Mouse (Mus musculus): ENCODE measurements around the gene Acp7. TPM values are rescaled to one million over a fixed set of nuclear protein-coding genes. Genes with fewer than 3 reads are reported as not detected.
A peak's percentile ranks its signal among the peaks of the same experiment; 100 is the strongest.

The Acp7 gene
- total RNA-seq, 2 experiments from 2014 or later: not detected

DNA sequence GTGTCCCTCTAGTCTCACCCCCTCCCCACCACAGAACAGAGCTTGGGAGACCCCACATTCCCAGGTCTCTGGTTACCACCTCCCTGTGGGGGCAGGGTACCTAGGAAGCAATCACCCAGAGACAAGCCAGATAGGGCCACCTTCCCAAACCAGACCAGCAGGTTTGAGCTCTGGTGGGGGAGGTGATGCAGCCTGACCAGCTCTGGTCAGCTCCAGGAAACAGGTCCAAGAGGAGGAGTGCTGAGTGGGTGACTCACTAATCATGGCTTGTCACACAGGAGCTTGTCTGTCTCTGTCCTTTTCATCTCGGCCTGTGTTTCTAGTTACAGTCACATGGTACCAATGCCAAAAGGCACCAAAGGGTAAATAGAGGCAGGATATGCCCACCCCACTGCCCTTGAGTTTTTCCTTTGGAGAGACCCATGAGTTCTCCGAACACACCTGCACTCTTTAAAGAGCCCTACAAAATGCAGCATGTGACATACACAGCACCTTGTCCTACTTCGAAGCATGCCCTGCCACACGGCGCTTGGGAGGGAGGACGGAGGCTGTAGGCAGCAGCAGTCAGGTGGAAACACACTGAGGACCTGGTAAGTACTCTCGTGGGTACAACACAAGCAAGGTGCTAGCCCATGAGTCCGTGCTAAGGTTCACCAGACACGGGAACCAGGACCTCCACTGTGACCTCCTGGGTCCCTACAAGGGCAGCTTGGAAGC, 53.1 kb downstream of the Acp7 start:
- DNase-seq (ENCODE audit: low spot score): no peak

DNA sequence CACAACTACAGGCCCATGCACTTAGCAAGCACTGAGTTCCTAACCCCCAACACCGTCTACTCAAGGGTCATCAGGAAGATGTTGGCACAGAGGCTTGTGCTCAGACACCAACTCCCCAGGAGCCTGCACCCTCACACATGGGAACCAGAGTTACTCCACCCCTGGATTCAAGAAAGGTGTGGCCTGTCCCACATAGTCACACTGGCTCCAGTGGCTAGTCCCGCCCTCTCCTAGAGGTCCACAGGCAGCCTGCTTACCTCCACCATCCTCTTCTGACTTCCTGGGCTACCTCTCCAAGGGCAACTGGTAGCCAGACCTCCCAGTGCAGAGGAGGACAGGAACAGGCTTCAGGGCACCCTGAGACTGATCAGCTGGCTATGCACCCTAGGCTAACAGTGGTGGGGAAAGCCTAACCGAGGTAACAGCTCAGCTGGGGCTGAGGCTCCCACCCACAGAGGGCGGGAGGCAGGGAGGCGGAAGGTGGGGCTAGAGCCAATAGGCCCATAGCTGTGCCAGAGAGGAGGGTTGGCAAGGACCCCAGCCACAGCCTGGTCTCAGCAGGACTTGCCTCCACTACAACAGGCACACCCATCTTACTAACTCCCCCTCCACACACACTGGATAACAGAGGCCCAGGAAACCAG, 54.7 kb downstream of the Acp7 start:
- peak; percentile 60 for DNase-seq (ENCODE audit: low spot score)

DNA sequence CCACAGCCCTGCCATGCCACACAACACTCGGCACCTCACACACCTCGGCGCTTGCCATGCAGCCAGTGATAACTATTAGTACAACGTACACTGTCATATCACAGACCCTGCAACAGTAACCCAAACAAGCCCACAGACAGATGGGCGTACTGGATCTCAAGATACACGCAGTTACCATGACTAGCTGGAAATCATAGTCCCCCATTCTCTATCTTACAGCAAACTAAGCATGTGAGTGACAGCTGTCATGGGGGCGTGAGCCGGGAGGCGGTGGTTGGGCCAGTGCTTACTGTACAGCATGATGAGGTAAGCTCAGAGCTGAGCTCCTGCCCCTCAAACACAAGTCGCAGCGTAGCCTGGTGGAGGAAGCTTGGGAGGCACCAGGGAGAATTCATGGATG, 55.5 kb downstream of the Acp7 start:
- DNase-seq (ENCODE audit: low spot score): no peak

DNA sequence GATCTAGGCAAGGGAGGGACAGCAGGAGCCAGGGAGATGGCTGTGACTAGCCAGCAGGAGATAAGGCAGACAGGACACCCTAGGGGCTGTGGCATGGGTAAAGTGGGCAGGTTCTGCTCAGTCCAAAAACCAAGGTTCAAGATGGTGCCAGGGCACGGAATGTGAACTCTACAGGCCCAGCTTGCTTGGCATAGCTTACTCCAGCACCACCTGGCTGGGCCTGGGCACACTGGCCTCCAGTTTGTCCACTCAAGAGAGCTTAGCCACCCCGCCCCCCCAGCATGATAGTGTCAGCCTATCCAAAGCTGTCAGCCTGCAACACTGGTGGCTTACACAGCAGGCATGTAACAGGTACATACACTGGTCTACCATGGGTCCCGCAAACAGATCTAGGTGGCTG, 57.9 kb downstream of the Acp7 start:
- no peak for DNase-seq (ENCODE audit: low spot score)

DNA sequence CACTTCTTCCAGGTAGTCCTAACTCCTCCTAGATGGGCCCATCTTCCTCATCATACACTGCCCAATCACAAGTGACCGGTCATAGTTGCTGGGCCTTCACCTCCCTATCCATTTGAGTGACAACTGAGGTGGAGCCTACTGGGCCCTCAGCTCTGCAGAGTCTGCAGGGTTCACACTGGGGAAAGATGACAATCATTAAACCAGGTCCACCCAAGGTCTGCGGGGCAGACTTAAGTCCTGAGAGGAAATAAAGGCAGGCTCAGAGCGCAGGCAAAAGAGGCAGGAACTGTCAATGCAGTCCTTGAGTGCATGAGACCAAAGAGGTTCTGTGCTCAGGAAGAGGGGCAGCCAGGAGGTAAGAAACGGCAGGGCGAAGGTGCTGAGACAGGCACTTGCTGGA, 58.4 kb downstream of the Acp7 start:
- DNase-seq (ENCODE audit: low spot score): no peak

DNA sequence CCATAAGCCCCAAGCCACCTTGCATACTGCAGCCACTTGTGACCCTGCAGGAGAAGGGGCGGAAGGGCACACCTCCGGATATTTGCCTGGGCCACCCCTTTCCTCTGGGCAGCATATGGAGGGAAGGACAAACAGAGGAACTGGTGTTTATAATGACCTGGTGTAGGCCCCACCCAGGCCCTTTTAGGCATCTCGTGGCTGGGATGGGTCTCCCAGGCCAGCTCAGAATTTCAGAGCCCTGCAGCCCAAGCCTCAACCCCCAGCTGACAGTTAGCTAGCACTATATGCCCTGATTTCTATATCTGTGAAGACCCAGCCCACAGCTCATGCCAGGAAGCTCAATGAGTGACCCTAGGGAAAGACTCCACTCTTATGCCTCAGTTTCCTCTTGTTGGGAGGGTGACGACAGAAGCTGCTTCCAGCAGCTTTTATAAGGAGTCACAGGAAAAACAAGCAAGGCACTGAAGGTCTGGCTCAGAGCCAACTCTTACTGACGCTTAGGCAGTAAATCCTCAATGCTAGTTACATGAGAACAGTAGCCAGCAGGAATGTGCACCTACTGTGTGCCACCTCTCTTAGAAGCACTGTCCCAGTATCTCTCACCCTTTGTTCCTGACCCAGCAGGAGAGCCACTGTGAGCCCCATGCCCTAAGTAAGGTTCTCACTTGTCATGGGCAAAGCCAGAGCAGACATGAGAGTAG, 60.0 kb downstream of the Acp7 start:
- no peak for DNase-seq (ENCODE audit: low spot score)

DNA sequence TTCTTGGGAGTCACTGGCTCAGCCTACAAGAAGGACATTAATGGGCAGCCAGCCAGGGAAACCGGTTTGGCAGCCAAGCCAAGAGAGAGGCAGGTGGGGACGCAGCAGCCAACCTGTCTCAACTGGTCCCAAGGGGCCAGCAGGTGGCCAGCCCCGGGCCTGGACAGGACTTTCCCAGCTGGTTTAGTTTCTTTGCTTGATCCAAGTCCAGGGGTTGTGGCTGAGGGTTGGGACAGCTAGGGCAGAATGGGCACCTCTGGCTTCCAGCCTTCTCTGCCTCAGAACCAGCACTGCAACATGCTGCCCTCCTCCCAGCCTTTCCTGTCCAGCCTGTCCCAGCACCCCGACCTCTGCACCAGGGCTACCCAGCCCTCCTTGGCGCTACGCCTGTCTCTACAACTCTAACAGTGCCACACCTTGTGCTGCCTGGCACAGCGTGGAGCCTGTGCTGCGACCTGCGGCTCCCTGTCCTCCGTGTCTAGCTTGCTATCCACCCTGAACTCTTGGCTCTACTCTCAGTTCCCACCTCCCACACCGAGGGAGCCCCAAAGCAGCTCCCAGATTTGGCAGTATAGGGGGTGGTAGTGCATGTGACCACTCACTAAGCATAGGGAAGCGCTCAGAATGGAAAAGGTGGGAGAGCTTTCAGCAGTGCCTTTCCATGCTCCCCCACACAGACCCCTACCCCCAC, 60.7 kb downstream of the Acp7 start:
- peak; percentile 82 for DNase-seq (ENCODE audit: low spot score)

DNA sequence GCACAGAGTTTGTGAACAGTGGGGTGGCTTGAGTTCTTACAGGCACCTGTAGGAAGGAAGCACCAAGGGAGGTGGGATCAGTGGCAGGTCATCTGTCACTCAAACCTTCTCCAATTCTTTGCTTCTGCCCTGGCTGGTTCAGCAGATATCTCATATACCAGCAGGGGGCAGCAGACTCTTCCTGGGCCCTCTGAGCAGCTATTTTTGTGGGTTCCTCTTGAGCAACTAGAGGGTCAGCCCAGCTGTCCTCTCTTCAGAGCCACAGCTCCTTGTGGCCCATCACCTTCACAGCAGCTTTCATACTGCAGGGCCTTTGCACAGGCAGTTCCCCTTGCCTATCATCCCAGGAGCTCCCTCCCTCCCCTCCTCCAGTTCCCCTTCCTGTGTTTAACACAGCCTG, 62.9 kb downstream of the Acp7 start:
- peak; percentile 74 for DNase-seq (ENCODE audit: low spot score)

DNA sequence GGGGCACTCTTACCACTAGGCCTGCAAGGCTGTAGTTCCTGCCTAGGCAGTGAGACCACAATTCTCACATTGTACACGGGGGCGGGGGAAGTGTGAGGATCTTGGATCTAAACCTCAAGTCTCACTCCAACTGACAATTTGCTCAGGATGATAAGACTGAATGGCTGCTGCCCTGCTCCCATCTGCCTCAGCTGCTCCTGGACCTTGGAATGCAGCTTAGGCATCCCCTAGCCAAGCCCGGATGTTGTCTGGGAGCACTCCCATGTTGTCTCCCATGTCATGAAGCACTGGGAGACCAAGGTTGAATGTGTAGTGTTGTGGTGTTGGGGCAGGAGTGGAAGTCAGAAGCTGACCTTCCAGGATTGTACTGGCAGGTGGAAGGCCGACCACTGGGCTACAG, 63.6 kb downstream of the Acp7 start:
- no peak for DNase-seq (ENCODE audit: low spot score)

DNA sequence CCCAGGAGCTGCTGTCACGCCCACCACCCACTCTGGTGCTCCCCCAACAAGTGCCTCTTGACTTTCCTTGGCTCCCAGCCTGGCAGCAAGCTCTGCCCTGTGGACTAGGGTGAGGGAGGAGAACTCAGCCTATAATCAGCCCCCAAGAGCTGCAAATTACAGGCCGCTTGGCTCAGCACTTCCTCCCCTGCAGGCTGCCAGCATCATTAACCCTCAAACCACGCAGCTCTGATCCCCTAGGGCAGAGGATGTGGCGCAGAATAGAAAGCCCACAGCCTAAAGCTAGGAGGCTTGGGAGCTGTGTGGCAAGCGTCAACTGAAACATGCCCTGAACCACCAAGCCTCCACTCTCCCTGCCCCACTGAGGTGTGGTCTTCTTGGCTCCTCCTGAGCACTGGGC, 65.7 kb downstream of the Acp7 start:
- DNase-seq (ENCODE audit: low spot score): no peak

DNA sequence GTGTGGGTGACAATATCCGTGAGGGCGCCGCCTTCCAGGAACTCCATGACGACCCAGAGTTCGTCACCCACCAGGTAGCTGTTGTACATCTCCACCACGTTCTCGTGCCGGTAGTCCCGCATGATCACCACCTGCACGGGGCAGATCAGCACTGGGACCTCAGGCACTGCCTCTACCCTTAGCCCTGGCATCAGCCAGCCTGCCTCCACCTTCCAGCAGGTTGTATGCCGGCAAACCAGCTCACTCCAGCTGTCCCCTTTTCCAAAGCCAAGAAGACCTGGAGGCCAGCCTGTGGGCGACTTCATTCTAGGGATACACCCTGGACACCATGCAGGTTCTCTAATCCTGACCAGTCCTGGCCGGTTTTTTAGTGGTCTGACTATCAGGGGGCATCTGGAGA, 68.2 kb downstream of the Acp7 start:
- DNase-seq (ENCODE audit: low spot score): no peak

DNA sequence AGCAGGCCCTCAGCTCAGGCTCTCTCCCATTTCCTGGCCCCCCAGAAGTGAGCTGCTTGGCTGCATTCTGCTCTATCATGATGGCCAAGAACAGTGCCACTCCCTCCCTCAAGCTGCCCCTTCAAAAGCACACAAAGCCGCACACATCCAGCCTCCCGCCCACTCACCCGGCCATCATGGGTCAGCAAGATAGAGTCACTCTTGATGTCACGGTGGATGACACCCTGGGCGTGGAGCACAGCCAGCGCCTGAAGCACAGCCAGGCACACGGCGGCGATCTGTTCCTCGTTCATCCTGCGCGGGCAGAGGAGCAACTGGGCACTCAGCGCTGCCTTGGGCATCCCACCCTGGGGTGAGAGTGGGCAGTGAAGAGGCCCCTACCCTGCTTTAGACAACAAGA, 68.8 kb downstream of the Acp7 start:
- no peak for DNase-seq (ENCODE audit: low spot score)

DNA sequence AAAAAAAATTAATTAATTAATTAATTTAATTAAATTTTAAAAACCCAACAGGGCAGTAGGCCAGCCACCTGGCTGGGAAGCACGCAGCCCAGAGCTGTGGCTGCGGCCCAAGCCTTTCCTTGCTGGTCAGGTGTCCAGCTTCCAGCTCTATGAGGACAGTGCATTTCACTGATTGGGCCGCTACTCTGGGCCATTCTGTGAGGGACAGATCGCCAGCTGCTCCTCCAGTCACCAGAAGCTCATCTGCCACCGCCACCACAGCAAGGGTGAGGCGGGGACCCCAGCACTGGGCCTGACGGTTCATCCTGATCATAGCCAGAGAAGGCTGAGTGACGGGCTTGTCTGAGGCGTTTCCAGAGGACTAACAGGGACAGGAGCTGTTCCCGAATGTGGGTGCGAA, 69.2 kb downstream of the Acp7 start:
- no peak for DNase-seq (ENCODE audit: low spot score)

DNA sequence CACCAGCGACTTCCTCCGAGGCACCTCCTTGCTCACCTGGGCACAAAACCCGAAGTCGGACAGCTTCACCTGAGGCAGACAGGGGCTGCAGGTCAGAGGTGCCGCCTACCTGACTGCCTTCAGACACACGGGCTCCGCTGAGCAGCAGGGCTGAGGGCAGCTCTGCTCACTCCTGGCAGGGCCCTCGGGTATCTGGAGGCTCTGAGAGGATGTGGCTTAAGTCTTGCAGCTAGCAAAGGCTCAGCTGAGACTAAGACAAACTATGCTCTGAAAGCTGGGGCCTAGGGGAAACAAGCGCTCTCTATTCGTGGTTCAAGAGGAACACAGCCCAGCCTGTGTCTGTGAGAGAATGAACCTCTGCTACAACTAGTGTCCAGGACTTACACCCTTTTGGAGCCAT, 70.3 kb downstream of the Acp7 start:
- DNase-seq (ENCODE audit: low spot score): no peak

DNA sequence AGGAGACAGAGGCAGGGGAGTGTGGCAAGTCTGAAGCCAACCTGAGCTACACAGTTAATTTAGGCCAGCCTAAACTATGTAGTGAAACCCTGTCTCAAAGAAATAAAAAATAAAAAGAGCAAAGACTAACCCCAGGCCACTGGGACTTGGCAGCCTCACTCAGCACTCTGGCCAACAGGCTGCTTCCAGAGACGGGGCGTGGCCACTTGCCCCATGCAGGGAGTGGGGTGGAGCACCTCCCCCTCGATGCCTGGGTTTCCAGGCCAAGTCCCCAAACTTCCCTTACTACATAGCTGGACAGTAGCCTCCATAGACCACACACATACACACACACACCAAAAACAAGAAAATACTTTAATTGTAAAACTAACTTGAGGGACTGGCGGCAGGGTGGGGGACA, 72.6 kb downstream of the Acp7 start:
- DNase-seq (ENCODE audit: low spot score): peak; percentile 70

DNA sequence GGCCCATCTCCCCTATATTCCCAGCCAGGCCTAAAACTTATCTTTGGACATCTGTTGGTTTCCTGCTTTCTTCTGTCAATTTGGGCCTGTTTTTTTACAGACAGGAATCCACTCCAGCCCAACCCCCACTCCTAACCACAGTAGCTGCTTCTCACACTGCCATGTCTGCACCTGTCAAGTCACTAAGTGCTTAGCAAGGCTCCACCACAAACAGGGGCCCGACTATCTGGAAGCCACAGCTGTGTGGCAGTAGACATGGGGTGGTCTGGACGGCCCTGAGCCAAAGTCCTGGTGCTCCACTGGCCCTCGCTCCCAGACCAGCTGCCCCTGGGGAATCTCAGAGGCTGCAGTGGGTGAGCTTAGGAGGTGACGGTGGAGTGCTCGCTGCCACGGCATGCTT, 73.4 kb downstream of the Acp7 start:
- no peak for DNase-seq (ENCODE audit: low spot score)

Small RNAs within 50 kb of the gene (microRNA-seq; reads per million reads assigned to microRNA genes)
- not detected for gene Mir7049

Other genes starting within 250 kb of the Acp7 start
- gene Med29, start 238.6 kb downstream of the Acp7 start, total RNA-seq (2021): 10 to 100 TPM; 22.7 to 24.1 TPM
- 10 to 100 TPM; 29.5 to 31.2 TPM for gene Paf1, start 238.4 kb downstream of the Acp7 start, total RNA-seq (2021)
- gene Gmfg, start 193.9 kb downstream of the Acp7 start, total RNA-seq (2021): 1 to 10 TPM in 1 of 2 experiments, under 1 TPM in 1; 0.82 to 1.8 TPM
- gene Lrfn1, start 179.4 kb downstream of the Acp7 start, total RNA-seq (2021): under 1 TPM; 0.16 to 0.26 TPM
- gene Ifnl2, start 120.9 kb downstream of the Acp7 start, total RNA-seq (2021): not detected
- not detected for gene Ifnl3, start 108.5 kb downstream of the Acp7 start, total RNA-seq (2021)
- gene Sycn, start 90.4 kb downstream of the Acp7 start, total RNA-seq (2021): not detected
- gene Nccrp1, start 84.1 kb downstream of the Acp7 start, total RNA-seq (2021): not detected
- gene Samd4b, start 33.2 kb downstream of the Acp7 start, total RNA-seq (2021): 10 to 100 TPM; 13.8 to 15.2 TPM
- gene Pak4, start 33.1 kb downstream of the Acp7 start, total RNA-seq (2021): 1 to 10 TPM; 2.2 to 3.8 TPM
- under 1 TPM; 0.34 to 0.76 TPM for gene Fbxo27, start 61.5 kb upstream of the Acp7 start, total RNA-seq (2021)
- gene Fbxo17, start 85.5 kb upstream of the Acp7 start, total RNA-seq (2021): 1 to 10 TPM; 3.5 to 3.8 TPM
- 10 to 100 TPM; 43.8 to 44.0 TPM for gene Mrps12, start 110.5 kb upstream of the Acp7 start, total RNA-seq (2021)
- gene Sars2, start 110.7 kb upstream of the Acp7 start, total RNA-seq (2021): 10 to 100 TPM; 12.3 to 14.0 TPM
- gene Ccer2, start 124.8 kb upstream of the Acp7 start, total RNA-seq (2021): not detected
- gene Sirt2, start 135.4 kb upstream of the Acp7 start, total RNA-seq (2021): 10 to 100 TPM; 95.9 to 98.2 TPM
- gene Nfkbib, start 136.2 kb upstream of the Acp7 start, total RNA-seq (2021): 10 to 100 TPM; 33.2 to 34.9 TPM
- gene Rinl, start 157.6 kb upstream of the Acp7 start, total RNA-seq (2021): under 1 TPM; 0.45 to 0.46 TPM
- gene Hnrnpl, start 177.2 kb upstream of the Acp7 start, total RNA-seq (2021): 100 to 1,000 TPM; 110 to 131 TPM
- gene Ech1, start 193.9 kb upstream of the Acp7 start, total RNA-seq (2021): 100 to 1,000 TPM; 227 to 344 TPM
- gene Lgals4, start 202.5 kb upstream of the Acp7 start, total RNA-seq (2021): 1 to 10 TPM; 1.7 to 3.9 TPM
- under 1 TPM in 1 of 2 experiments, not detected in 1; 0.66 TPM for gene Lgals7, start 232.5 kb upstream of the Acp7 start, total RNA-seq (2021)

Data from gastrocnemius, adult 18-20 months (tissue).